Mouse (Mus musculus): Measurements from ENCODE around the gene Gm21762.
"Not testable (repeated sequence)": the region's sequence is repeated elsewhere in the genome, so short reads cannot be mapped to it uniquely, and the experiment has no call there.

The Gm21762 gene

DNA sequence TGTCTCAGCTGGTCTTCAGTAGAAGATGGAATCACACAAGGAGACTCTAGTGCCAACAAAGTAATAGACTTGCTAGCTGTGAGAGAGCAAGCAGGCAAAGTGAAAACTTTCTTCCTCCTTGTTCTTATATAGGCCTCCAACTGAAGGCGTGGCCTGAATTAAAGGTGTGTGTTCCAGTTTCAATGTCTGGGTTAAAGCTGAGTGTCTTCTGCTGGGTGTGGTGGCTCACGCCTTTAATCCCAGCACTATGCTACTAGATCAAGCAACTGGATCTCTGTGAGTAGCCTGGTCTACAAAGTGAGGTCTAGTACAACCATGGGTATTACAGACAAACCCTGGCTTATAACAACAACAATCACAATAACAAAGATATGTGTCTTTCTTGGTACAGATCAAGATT is at the start of gene Gm21762:
Gene Gm21762 (minus strand): TSS at position 101 of the 400 bp plus-strand sequence.
- DNase-seq (ENCODE audit: low spot score), result not testable (repeated sequence)

DNA sequence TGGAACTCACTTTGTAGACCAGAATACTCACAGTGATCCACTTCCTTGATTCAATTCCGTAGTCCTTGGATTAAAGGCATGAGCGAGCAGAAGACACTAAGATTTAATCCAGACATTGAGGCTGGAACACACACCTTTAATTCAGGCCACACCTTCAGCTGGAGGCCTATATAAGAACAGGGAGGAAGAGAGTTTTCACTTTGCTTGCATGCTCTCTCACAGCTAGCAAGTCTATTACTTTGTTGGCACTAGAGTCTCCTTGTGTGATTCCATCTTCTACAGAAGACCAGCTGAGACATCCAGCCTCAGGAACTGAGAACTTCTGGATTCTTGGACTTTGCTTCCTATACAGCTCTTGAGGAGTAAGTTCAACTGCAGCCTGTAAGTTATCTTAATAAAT is 47.1 kb upstream of the Gm21762 start, which contains the start of gene AF067061:
Gene AF067061 (plus strand): TSS at position 245 of the 400 bp plus-strand sequence.
- DNase-seq (ENCODE audit: low spot score), result not testable (repeated sequence)

DNA sequence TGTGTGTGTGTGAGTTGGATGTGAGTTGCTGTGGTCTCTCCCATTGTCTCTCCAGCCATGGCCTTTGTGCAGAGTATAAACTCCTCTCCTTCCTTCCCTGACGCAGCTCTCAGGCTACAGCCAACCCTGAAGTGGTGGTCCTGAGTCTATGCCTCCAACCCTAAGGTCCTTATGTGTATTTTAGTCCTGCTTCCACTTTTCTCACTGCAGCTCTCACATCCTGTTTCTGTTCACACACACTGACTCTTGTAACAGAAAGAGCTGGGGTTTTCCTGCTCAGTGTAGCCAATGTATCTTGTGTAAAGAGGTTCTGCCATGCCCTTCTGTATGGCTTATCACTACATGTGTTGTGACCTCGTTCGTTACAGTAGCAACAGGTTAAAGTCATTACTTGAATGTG is 44.0 kb upstream of the Gm21762 start:
- DNase-seq (ENCODE audit: low spot score), result not testable (repeated sequence)

DNA sequence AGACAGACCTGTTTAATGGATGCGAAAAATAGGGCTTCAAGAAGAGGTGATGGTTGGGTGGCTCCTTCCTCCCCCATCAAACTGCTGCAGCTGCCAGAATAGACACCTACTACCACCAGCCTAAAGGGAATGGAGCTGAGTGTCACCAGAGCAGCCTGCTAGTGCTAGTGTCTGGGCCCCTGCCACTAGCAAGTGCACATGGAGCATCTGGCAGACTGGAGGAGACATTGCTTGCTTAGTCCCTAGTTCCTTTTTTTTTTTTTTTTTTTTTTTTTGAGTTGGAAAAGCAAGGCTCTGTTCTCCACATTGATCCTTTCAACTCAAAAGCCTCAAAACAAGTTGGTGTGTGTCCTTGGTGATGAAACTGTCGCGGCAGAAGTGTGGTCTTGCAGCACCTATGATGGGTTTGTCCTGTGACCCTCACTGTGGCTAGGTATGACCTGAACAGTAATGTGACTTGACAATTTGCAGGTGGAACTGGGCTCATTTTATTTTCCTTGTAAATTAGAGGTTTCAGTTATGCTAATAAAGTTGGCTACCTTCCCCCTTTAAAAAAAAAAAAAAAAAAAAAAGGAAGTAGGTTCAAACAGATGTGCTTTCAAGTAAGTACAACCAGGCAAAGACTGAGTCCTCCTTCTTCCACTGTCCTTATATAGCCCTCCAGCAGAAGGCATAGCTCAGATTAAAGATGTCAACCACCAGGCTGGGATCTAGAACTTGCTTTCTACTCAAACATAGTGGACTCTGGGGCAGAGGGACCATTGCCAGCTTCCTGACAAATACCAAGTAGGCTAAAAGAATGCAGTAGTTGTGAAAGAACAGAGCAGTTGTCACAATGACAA is 43.3 kb upstream of the Gm21762 start:
- DNase-seq (ENCODE audit: low spot score), result not testable (repeated sequence)

DNA sequence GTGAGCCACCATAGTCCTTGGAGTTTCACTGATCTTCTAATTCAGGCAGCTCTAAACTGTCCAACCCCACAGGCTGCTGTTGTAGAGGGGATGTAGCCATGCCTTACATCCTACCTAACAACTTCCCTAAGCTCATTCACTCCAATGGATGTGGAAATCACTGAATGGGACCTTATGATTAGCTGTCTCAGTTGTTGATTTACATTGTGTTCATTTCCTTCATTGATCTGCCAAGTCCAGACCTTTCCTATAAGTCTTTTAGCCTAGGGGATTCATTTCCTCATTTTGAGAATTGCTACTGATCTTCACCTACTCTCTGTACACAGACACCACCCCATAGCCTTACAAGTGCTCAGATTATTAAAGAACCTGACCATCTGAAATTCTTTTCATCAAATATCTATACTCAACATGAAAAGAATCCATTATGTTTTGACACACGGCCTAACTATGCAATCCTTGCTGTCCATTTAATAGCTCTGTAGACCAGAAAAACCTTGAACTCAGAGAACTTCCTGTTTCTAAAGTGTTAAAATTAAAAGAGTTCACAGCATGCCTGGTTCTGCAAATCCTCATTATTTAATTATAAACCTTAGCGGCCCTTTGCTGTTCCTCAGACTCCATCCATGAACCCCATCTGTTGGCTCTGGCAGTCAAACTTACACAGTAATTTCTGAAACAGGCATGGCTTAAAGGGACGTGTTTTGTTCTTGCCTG is 35.6 kb upstream of the Gm21762 start:
- DNase-seq (ENCODE audit: low spot score), result not testable (repeated sequence)

DNA sequence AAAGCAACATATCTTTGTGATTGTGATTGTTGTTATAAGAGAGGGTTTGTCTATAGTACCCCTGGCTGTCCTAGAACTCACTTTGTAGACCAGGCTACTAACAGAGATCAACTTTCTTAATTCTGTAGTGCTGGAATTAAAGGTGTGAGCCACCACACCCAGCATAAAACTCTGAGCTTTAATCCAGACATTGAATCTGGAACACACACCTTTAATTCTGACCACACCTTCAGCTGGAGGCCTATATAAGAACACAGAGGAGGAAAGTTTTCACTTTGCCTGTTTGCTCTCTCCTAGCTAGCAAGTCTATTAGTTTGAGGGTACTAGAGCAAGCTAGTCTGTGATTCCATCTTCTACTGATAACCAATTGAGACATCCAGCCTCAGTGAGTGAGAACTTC is 23.1 kb upstream of the Gm21762 start, which contains the start of gene Gm21731:
Gene Gm21731 (plus strand): TSS at position 301 of the 400 bp plus-strand sequence.
- DNase-seq (ENCODE audit: low spot score), result not testable (repeated sequence)

DNA sequence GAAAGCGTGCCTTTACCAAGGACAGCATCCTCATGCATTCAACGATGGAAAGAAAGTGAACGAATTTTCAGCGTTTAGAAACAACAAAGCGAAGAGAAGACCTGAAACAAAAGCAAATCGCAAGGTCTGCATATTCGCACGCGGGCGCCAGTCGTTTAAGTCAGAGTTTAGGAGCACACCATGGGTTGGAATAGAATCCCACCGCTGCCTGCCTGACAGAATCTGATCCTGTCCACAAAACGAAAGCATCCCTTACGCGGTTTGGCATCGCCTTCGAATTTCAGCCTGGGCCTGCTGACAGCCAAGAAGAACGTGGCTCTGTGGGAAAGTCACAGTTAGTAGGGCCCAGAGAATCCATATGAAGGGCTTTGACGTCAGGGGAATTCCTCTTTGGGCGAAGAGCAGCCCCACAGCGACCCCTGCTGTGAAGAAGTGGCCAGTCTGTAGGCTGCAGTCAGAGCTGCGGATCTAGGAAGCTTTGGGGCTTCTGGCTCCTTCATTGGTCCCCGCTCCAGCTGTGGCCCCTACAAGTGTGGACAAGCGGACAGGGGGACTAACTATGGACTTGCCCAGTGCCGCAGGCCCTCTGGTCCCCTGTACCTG is 16.8 kb upstream of the Gm21762 start:
- not testable (repeated sequence) for DNase-seq (ENCODE audit: low spot score)

DNA sequence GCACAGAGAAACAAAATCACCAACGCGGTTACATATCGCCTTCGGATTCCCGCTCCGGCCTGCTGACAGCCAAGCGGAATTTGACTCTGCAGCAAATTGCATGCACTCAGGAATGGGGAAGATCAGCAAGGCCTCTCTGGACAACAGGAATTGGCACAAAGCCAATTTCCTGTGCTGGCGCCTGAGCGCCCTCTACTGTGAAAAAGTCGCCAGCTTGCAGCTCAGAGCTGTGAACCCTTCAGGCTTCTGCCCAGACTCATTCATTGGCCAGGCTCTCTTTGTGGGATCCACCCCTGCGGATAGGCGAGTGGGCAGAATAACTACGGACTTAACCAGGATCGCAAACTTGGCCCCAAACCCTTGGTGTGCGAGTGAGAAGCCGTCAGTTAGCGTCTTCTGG is 16.1 kb upstream of the Gm21762 start:
- DNase-seq (ENCODE audit: low spot score), result not testable (repeated sequence)

DNA sequence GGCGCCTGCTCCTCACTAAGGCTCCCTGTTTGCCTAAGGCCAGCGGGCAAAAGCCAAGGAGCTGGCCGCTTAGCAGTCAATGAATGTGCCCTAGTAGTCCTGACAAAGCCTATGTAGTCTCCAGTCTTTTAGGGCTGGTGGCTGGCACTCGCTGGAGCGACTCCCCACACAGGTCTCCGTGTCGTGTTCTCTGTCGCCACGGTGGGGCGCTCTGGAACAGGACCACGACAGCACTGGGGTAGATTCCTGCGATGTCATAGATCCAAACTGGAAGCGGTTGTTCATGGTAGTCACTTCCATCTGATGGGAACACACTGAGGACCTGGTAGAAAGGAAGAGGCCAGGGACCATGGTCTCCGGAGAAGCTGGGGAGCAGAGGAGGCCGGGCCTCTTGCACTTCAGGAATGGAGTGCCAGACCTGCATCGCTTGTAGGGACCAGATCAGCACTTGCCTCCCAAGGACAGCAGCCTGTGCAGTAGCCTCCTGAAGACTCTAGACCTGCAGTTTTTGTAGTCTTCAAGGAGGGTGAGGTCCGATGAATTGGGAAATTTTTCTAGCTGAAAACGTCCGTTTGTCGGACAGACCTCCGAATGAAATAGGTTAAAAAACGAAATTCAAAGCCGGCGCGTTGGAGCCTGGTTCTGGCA is 7.4 kb upstream of the Gm21762 start:
- DNase-seq (ENCODE audit: low spot score), result not testable (repeated sequence)

DNA sequence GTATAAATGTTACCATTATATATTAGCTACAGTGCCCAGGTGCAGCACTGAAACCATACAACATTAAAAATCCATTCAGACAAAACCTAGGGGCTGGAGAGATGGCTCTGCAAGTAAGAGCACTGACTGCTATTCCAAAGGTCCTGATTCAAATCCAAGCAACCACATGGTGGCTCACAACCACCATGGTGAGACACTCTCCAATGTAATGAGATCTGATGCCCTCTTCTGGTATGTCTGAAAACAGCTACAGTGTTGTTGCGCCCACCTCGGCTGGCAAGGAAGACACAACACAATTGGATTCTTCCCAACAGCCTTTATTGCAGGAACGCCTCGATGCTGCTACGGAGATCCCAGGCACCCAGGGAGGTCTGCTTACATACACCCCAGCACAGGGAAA is 5.2 kb upstream of the Gm21762 start:
- not testable (repeated sequence) for DNase-seq (ENCODE audit: low spot score)

DNA sequence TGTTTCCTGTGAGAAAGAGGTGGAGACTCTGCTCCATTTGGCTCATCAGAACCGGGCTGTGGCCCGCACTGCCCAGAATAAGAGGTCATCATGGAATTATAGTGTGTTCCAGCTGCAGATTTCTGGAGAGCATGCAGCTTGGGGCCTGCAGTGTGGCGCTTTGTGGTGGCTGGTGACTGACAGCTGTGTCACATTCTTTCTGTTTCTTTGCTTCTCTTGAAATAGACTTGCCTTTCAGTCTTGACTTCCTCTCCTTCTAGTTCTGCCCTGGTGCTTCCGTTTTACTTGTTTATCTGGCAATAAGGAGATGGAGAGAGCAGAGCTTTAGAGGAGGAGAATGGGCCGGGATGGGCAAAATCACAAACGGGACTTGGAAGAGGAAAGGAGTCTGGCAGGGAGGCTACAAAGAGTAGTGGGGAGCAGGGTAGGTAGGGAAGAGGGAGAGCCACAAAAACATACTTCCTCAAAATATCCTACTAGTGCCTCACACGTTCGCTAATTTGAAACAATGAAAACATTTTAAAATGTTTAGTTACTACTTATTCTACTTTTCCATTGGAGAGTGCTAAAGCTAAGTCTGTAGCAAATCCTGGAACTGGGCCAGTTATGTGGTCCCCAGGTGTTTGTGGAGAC is 19.4 kb downstream of the Gm21762 start:
- not testable (repeated sequence) for DNase-seq (ENCODE audit: low spot score)

DNA sequence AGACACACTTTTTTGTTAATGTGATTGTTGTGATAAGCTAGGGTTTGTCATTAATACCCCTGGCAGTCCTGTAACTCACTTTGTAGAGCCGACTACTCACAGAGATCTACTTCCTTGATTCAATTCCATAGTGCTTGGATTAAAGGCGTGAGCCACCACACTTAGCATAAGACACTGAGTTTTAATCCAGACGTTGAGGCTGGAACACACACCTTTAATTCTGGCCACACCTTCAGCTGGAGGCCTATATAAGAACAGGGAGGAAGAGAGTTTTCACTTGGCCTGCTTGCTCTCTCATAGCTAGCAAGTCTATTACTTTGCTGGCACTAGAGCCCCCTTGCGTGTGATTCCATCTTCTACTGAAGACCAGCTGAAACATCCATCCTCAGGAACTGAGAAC is 43.6 kb downstream of the Gm21762 start, which contains the start of gene Gm21818:
Gene Gm21818 (plus strand): TSS at position 301 of the 400 bp plus-strand sequence.
- not testable (repeated sequence) for DNase-seq (ENCODE audit: low spot score)

DNA sequence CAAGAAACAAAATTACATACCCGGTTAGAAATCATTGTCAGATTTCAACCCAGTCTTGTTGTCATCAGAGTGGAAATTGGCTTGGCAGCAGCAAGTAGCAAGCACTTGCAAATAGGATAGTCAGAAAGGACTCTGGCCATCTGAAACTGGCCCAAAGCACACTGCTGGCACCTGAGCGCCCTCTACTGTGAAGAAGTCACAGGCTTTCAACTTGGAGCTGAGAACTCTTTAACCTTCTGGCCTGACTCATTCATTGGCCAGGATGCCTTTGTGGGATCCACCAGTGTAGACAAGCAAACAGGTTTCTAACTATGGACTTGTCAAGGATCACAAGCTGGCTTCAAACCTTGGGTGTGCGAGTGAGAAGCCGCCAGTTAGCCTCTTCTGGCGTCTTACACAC is 47.4 kb downstream of the Gm21762 start:
- not testable (repeated sequence) for DNase-seq (ENCODE audit: low spot score)

Data from testis, postnatal 14 days (tissue).